Mouse (Mus musculus): ENCODE results near the gene Bcl11a.

The Bcl11a gene

DNA sequence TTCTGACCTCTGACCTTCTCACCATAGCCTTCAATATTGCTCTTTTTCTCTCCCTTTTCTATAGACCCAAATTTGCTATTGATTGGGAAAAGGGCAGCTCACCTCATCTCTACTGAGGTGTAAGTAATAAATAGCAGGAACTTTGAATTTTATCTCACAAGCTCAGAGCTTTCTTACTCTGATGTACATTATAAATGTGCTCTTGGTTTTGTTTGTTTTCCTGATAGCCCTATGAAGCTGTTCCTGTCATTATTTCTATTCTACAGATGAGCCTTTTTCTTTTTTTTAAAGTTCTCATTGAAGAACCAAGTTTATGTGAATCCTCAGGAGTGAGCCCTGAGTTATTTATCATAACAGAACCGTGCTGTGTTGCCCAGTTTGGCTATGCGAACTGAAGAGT, 55.0 kb downstream of the Bcl11a start:
- no peak for DNase-seq (ENCODE audit: low spot score)

DNA sequence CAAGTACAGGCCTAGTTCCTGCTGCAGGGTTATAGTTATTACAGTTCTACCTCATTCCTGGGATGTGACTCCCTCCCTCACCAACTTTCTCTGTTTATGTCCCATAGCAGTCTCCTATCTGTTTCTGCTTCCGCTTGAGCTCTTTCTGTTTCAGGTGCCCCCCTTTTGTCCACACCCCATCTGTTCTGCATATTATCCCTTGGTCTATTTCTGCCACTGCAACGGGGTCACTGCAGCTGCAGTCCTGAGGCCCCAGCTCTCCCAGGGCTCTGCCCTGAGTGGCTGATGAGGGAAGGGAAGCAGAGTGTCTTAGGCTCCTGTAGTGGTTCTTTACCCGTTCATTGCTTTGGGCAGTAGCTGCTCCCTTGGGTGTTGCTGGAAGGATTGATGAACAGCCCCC, 55.6 kb downstream of the Bcl11a start:
- DNase-seq (ENCODE audit: low spot score), result no peak

DNA sequence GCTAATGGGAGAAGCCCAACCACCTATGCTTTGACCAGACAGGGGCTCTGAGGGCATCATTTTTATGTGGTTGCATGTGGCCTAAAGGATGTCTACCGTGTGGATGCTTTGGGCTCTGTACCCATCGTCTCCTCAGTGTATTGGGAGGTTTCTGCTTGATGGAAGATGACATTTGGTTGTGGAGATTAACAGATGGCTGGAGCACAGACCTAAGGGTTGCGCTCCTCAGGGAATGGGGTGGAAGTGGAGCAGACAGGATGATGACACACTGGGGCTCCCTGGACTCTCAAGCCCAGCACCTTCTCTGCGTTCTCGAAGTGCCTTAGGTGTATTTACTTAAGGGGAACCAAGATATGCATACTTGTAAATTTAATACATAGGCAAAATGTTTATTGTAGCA, 56.1 kb downstream of the Bcl11a start:
- DNase-seq (ENCODE audit: low spot score), result no peak

DNA sequence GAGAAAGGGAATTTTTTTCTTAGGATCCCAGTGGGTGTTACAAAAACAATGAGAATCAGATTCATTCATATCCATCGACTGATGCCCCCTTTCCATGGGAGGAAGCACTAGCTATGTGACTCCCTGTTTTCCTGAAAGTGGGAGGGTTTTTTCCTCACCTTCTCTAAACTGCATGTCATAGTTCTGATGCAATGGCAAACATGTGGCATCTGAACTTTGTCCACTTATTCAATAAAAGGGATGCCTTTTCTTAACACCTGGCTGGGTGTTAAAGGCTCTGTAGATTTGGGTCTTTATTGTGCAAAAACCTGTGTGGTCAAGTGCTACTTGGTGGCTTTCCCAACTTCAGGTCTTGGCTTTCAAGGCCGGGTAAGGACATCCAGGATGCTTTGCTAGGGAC, 57.4 kb downstream of the Bcl11a start:
- DNase-seq (ENCODE audit: low spot score), result no peak

- DNase-seq (ENCODE audit: low spot score), result no peak
These were observed 58.4 kb downstream of the Bcl11a start for GRCm38 (mm10) chr11:24136084-24136785.

- no peak for DNase-seq (ENCODE audit: low spot score)
These were observed 60.0 kb downstream of the Bcl11a start for GRCm38 (mm10) chr11:24137891-24138290.

DNA sequence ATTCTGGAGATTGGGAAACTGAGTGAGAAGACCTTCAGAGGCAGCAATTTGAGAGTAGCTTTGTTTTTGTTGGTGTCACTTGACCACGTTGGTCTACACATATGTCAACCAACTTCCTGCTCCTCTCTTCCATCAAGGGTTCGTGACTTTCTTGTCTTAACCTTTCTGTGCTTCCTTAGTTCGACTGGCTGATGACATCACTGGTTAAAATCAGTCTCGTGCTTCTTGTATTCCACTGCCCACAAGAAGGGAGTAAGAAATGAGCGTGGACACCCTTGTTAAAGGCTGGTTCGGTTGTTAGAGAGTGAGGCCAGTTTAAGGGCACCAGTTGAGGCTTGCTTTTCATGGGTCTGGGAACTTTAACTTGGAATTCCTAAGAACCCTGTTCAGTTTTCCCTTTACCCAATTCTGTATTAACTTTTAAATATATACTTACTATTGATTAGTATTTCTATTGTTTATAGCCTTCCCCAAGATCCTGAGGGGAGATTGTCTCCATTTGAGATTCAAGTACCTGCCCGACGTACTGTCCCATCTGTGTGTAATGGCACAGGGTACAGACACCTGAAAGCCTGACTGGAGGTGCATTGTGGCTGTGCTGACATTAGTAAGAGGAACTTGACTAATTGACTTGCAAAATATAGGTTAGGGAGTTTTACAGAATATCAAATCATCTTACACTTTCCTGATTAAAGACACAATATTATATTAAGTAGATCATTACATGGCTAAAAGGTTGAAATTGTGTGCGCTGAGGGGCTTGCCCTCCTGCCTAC, 60.9 kb downstream of the Bcl11a start:
- no peak for DNase-seq (ENCODE audit: low spot score)

DNA sequence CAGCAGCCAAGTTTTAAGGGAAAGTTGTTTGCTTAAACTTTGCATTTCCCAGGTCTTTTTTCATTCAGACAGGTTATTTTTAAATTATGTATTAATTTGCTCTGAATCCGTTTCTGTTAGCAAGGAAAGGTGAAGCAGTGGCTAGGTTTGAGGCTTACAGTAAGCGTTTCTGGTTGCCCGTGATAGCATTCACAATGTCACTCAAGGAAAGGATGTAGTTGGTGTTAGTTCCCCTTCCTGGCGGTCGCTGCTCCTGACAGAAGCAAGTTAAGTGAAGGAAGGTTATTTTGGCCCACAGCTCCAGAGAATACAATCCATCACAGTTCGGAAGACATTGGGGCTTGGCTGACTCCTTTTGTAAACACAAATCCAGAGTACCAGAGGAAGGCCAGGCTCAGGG, 61.6 kb downstream of the Bcl11a start:
- DNase-seq (ENCODE audit: low spot score), result no peak

- no peak for DNase-seq (ENCODE audit: low spot score)
These were observed 62.1 kb downstream of the Bcl11a start for GRCm38 (mm10) chr11:24139952-24140351.

- no peak for DNase-seq (ENCODE audit: low spot score)
These were observed 63.1 kb downstream of the Bcl11a start for GRCm38 (mm10) chr11:24140948-24141347.

DNA sequence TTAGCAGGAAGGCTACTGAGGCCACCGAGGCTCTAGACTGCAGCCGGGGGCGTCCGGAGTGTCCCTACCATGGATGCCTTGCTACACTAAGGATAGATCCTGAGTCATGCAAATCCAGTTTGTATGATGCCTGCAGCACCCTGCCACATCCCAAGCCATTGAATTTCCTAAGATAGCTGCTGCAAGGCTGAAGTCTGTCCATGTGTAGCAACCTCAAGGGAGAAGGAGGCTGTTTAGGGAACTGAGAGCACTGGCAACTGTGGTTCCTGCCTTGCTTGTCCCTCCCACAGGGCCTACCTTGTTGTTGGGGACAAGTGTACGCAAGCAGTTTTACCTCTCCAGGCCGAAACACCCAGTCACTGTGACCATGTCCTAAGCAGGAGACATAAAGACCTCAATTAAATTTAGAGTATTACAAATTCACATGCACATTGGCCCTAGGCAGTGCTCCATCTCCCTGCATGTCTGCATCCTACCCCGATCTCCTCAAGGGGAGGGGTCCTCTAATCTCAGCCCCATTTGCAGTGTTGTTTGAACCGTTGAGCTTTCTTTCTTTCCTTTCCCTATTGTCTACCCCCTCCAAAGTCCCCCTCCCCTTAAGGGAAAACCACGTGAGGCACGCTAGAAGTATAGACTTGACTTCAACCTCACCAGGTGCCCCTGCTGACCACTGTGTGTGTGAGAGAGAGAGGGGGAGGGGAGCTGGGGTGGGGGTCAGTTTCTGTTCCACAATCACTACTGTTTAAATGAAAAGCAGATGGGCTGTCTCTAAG, 63.8 kb downstream of the Bcl11a start:
- peak; percentile 34 for DNase-seq (ENCODE audit: low spot score)

DNA sequence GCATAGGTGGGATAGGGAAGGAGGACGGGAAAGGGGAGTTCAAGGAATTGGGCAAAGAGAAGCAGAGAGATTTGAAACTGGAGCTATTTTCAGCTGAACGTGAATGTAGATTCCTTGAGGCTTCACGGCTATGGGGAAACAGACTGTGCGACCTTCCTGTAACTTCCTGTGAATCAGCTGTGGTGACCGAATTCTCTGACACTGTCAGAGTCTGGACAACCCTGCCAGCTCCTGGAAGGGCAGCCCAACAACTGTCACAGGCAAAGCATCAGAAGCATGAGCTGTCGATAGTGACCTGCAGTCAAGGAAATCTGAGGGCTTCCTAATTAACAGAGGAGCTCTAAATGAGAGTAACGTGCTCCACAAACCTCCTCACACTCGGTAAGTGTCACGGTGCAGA, 64.5 kb downstream of the Bcl11a start:
- no peak for DNase-seq (ENCODE audit: low spot score)

- no peak for DNase-seq (ENCODE audit: low spot score)
These were observed 66.5 kb downstream of the Bcl11a start for GRCm38 (mm10) chr11:24144159-24144946.

DNA sequence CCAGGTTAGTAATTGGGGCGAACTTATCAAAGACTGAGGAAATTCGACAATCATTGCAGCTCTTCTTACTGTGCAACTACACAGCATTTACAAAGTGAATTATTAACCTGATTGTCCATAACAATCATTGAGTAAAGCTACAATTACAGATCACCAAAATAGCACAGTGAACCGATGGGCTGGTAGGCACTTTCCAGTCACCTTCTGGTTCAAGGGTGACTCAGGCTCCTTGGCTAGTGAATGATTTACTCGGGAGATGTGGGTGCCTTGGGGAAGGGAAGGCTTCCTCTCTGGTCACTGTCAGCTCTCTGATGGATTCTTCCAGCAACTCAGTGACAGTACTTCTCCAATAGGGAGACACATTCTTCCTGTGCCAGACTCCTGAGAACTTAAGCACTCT, 68.2 kb downstream of the Bcl11a start:
- DNase-seq (ENCODE audit: low spot score), result no peak

DNA sequence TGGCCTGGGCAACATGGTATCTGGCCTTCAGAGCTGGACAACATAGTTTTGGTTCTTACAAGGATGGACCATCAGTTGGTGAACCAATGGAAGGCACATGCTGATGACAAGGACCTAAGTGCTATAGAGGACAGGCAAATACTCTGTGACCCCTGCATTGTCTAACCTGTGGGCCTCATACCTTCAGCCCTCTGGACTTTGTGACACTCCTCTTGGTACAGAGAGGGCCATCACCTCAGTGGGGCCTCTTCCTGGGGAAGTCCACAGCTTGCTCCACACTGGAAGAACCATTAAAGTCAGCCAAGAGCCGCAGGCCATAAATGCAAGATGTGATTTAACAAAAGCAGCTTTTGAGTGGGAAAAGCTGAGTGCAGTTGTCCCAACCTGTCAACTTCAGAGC, 68.6 kb downstream of the Bcl11a start:
- no peak for DNase-seq (ENCODE audit: low spot score)

DNA sequence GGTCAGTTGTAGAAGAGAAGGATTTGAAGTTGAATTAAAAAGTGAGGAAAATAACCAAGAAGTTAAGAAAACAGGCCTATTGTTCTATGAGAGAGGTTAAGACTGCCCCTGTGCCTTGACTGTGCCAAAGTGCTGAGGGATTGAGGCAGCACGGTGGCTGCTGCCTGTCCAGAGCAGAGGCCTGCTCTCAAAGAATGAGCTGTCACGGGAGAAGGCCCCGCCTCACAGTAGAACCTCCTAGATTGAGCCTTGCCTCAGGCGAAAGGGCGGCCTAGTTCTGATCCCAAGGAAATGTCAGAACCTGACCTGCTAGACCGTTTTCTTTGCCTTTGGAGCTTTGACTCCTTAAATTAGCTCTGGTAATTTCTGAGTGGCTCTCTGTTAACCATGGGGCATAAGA, 69.8 kb downstream of the Bcl11a start:
- DNase-seq (ENCODE audit: low spot score), result no peak

DNA sequence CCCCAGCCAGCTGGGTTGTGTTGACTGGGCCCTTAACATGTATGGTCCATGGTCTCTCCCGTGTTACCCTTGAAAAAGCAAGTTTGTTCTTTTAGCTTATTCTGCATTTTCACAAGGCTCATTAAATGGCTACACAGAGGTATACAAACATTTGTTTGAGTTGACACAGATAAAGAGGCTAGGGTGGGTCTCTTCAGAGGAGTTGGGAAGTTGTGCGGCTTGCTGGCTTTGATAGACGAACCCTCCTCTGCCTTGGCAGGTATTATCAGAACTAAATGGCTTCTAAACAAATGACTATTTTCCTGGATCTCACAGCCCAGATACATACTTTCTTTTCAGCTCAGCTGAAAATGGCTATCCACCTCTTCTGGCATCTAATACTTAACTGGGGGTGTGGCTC, 70.7 kb downstream of the Bcl11a start:
- no peak for DNase-seq (ENCODE audit: low spot score)

DNA sequence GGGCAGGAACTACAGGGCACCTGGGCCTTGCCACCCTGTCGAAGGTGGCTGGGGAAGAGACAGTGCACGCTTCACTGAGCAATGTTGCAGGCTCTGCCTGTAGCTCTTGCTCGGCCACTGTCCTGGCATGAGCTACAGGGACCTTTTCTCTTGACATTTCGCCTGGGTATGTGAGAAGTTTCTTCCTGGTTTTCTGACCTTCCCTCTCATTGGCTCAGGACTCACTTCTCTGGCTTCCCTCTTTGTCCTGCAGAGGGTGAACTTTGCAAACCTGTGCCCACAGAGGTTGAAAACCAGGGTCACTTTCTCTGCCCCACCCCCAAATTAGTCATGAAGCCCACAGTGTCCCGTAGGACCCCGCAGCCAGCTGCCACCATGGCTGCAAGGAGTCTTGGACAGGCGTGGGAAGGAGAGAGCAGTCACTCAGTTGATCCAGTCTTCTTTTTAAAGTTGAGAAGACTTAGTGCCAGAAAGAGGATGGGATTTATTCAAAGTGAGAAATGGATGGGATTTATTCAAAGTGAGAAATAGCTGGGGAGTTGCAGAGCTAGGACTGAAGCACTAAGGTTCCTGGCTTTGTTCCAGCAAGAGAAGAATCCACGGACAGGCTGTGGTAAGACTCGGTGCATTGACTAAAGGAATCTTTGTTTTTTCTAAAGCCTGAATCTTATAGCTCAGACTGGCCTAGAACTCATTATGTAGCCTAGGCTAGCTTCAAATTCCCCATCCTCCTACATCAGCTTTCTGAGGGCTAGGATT, 71.8 kb downstream of the Bcl11a start:
- DNase-seq (ENCODE audit: low spot score), result no peak

GRCm38 (mm10) chr11:24152076-24152784, 74.4 kb downstream of the Bcl11a start:
- no peak for DNase-seq (ENCODE audit: low spot score)

- DNase-seq (ENCODE audit: low spot score), result no peak
These were observed 75.2 kb downstream of the Bcl11a start for GRCm38 (mm10) chr11:24153049-24153448.

DNA sequence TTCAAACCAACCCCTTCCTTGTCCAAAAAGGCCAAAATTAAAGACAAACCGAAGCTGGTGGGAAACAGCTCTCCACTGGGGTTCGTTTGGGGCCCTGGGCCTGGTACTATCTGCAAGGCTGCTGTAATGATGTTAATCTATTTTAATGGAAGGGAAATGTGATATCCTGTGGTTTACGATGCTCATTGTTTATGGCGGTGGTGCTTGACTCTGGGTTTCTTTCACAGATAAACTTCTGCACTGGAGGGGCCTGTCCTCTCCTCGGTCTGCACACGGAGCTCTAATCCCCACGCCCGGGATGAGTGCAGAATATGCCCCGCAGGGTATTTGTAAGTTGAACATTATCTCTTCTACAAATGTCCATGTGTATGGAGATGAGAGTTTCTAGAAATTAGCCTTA, 80.2 kb downstream of the Bcl11a start:
- DNase-seq (ENCODE audit: low spot score), result no peak
